Mouse (Mus musculus): Measurements from ENCODE around the gene Wdr48. TPM values are rescaled to one million over a fixed set of nuclear protein-coding genes. Genes with fewer than 3 reads are reported as not detected.

Wdr48 gene
- total and polyA plus RNA-seq, 2 experiments from 2014 or later: 47.9 to 83.2 TPM

GRCm38 (mm10) chr9:119854170-119854569 is 40.5 kb upstream of the Wdr48 start:
- Histone ChIP-seq H3K4me1 (ENCODE audit: insufficient read depth) (0 out of 2 replicates have a peak, but pooled peaks cover 3% of the 10 kb centered on the region), H3K27me3 (ENCODE audit: insufficient read depth, low read length) (no peaks in the 10 kb centered on the region), H3K9ac (no peak overlapping the region), H3K9me3 (ENCODE audit: low read length) (0 out of 2 replicates have a peak, but pooled peaks cover 7% of the 10 kb centered on the region), H3K27ac (ENCODE audit: low read depth, low read length) (no peak overlapping the region), H3K4me3 (ENCODE audit: low read depth, low read length) (no peak overlapping the region), H3K4me2 (ENCODE audit: low read depth) (no peak overlapping the region), H3K36me3 (ENCODE audit: insufficient read depth) (no peaks in the 10 kb centered on the region)
- DNase-seq (no peak), ATAC-seq (no peak)
- no peak for TF ChIP-seq CTCF (IDR thresholded peaks at IDR 0.05; ENCODE audit: low read depth)
- 71% methylated on average over 8 of the region's 8 CpGs for WGBS

GRCm38 (mm10) chr9:119887144-119887901 is 7.4 kb upstream of the Wdr48 start:
- Histone ChIP-seq H3K4me3 (ENCODE audit: low read depth, low read length) (no peak overlapping the region), H3K9ac (no peak overlapping the region), H3K27ac (ENCODE audit: low read depth, low read length) (no peak overlapping the region), H3K27me3 (ENCODE audit: insufficient read depth, low read length) (no peaks in the 10 kb centered on the region), H3K9me3 (ENCODE audit: low read length) (no peaks in the 10 kb centered on the region), H3K36me3 (ENCODE audit: insufficient read depth) (no peaks in the 10 kb centered on the region), H3K4me1 (ENCODE audit: insufficient read depth) (peaks cover 3% of the 10 kb centered on the region; the same call in 1 of the 2 replicates), H3K4me2 (ENCODE audit: low read depth) (no peak overlapping the region)
- 79% methylated on average over 4 of the region's 4 CpGs for WGBS
- DNase-seq (no peak), ATAC-seq (no peak)
- TF ChIP-seq CTCF (IDR thresholded peaks at IDR 0.05; ENCODE audit: low read depth): no peak

GRCm38 (mm10) chr9:119888843-119889246 is 5.8 kb upstream of the Wdr48 start:
- H3K4me3 ChIP-seq (ENCODE audit: low read depth, low read length): no peak overlapping the region
- H3K4me2 ChIP-seq (ENCODE audit: low read depth): no peak overlapping the region
- peak overlapping the region; percentile 50; the same call in 1 of the 2 replicates for H3K27ac ChIP-seq (ENCODE audit: low read depth, low read length)
- TF ChIP-seq CTCF (IDR thresholded peaks at IDR 0.05; ENCODE audit: low read depth): no peak
- H3K4me1 ChIP-seq (ENCODE audit: insufficient read depth): peaks cover 3% of the 10 kb centered on the region; the same call in 1 of the 2 replicates
- H3K9me3 ChIP-seq (ENCODE audit: low read length): no peaks in the 10 kb centered on the region
- no peaks in the 10 kb centered on the region for H3K27me3 ChIP-seq (ENCODE audit: insufficient read depth, low read length)
- ATAC-seq (peak; percentile 68), DNase-seq (peak; percentile 56)
- H3K9ac ChIP-seq: no peak overlapping the region
- 10% methylated on average over 2 of the region's 2 CpGs for WGBS
- no peaks in the 10 kb centered on the region for H3K36me3 ChIP-seq (ENCODE audit: insufficient read depth)

- WGBS: 47% methylated on average over 9 of the region's 9 CpGs
- Histone ChIP-seq H3K27me3 (ENCODE audit: insufficient read depth, low read length) (no peaks in the 10 kb centered on the region), H3K9ac (no peak overlapping the region), H3K27ac (ENCODE audit: low read depth, low read length) (no peak overlapping the region), H3K36me3 (ENCODE audit: insufficient read depth) (no peaks in the 10 kb centered on the region), H3K4me2 (ENCODE audit: low read depth) (no peak overlapping the region), H3K4me3 (ENCODE audit: low read depth, low read length) (no peak overlapping the region), H3K9me3 (ENCODE audit: low read length) (no peaks in the 10 kb centered on the region), H3K4me1 (ENCODE audit: insufficient read depth) (peaks cover 9% of the 10 kb centered on the region; the same call in 1 of the 2 replicates)
- ATAC-seq (no peak), DNase-seq (no peak)
- no peak for TF ChIP-seq CTCF (IDR thresholded peaks at IDR 0.05; ENCODE audit: low read depth)
Measured at GRCm38 (mm10) chr9:119889446-119889845, 5.2 kb upstream of the Wdr48 start.

- Histone ChIP-seq H3K9me3 (ENCODE audit: low read length) (no peaks in the 10 kb centered on the region), H3K4me2 (ENCODE audit: low read depth) (no peak overlapping the region), H3K36me3 (ENCODE audit: insufficient read depth) (no peaks in the 10 kb centered on the region), H3K27ac (ENCODE audit: low read depth, low read length) (no peak overlapping the region), H3K9ac (no peak overlapping the region), H3K4me3 (ENCODE audit: low read depth, low read length) (no peak overlapping the region), H3K4me1 (ENCODE audit: insufficient read depth) (peaks cover 13% of the 10 kb centered on the region; the same call in 1 of the 2 replicates), H3K27me3 (ENCODE audit: insufficient read depth, low read length) (no peaks in the 10 kb centered on the region)
- ATAC-seq (no peak), DNase-seq (peak; percentile 81)
- 28% methylated on average over 2 of the region's 2 CpGs for WGBS
- peak; percentile 86 for TF ChIP-seq CTCF (IDR thresholded peaks at IDR 0.05; ENCODE audit: low read depth)
Measured at GRCm38 (mm10) chr9:119890692-119891091, 4.0 kb upstream of the Wdr48 start.

- Histone ChIP-seq H3K27ac (ENCODE audit: low read depth, low read length) (peak overlapping the region; percentile 83; the same call in 1 of the 2 replicates), H3K4me3 (ENCODE audit: low read depth, low read length) (no peak overlapping the region), H3K9me3 (ENCODE audit: low read length) (no peaks in the 10 kb centered on the region), H3K4me2 (ENCODE audit: low read depth) (peak overlapping the region; percentile 83), H3K9ac (no peak overlapping the region), H3K4me1 (ENCODE audit: insufficient read depth) (peaks cover 12% of the 10 kb centered on the region; the same call in 1 of the 2 replicates), H3K36me3 (ENCODE audit: insufficient read depth) (0 out of 2 replicates have a peak, but pooled peaks cover 4% of the 10 kb centered on the region), H3K27me3 (ENCODE audit: insufficient read depth, low read length) (no peaks in the 10 kb centered on the region)
- 89% methylated on average over 5 of the region's 5 CpGs for WGBS
- DNase-seq: no peak
- ATAC-seq: no peak
- TF ChIP-seq CTCF (IDR thresholded peaks at IDR 0.05; ENCODE audit: low read depth): no peak
Measured at GRCm38 (mm10) chr9:119893881-119894280, 797 bp upstream of the Wdr48 start.

- ATAC-seq (peak; percentile 60), DNase-seq (peak; percentile 18)
- Histone ChIP-seq H3K9me3 (ENCODE audit: low read length) (no peaks in the 10 kb centered on the region), H3K36me3 (ENCODE audit: insufficient read depth) (0 out of 2 replicates have a peak, but pooled peaks cover 4% of the 10 kb centered on the region), H3K27ac (ENCODE audit: low read depth, low read length) (peak overlapping the region; percentile 83), H3K4me1 (ENCODE audit: insufficient read depth) (peaks cover 12% of the 10 kb centered on the region; the same call in 1 of the 2 replicates), H3K9ac (peak overlapping the region; percentile 73), H3K4me2 (ENCODE audit: low read depth) (peak overlapping the region; percentile 83), H3K4me3 (ENCODE audit: low read depth, low read length) (peak overlapping the region; percentile 94), H3K27me3 (ENCODE audit: insufficient read depth, low read length) (no peaks in the 10 kb centered on the region)
- TF ChIP-seq CTCF (IDR thresholded peaks at IDR 0.05; ENCODE audit: low read depth): no peak
- WGBS: 2% methylated on average over 44 of the region's 71 CpGs
Measured at GRCm38 (mm10) chr9:119895040-119895721, 503 bp downstream of the Wdr48 start.
